Mouse (Mus musculus): Measurements from ENCODE around the gene Ube4b. TPM values are rescaled to one million over a fixed set of nuclear protein-coding genes. Genes with fewer than 3 reads are reported as not detected.

Ube4b gene
- polyA plus RNA-seq, 1 experiment from 2014 or later: 70.6 TPM

DNA sequence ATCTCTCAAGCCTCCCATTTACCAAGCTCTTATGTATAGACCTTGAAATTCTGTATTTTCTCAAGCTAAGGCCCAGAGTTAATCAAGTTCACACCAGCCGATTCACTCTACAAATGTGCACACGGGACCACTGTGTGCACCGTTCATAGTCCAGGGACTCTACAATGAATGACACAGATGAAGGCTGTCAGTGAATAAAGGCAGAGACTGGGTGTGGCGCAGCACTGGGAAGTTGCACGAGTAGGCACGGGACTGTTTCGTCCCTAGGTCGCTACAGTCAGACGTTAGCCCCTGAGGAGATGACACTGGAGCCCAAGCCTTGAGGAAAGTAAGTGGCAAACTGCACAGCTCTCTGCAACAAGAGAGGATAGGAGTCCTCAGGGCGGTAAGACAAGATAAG is 50.5 kb downstream of the Ube4b start:
- peaks cover 20% of the 10 kb centered on the region for H3K36me3 ChIP-seq (ENCODE audit: control insufficient read depth, insufficient read depth, low read length)
- 93% methylated on average over 10 of the region's 10 CpGs for WGBS

DNA sequence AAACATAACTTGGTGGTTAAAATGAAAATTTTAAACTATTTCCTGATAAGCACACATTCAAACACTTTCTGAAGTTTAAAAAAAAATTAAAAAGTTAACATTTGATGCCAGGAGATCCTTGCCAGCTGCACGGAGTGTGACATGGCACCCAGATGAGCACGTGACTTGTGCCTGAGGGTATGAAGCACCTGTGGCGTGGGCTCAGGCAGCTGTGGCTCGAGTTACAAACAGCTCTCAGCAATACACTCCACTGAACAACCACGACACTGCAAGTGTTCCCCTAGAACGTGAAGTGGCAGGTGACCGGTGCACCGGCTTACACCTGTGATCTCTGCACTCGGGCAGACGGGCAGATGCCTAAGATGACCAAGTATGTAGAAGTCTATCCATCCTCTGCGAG is 51.9 kb downstream of the Ube4b start:
- no peaks in the 10 kb centered on the region for H3K9me3 ChIP-seq (ENCODE audit: control insufficient read depth, low read length)
- ATAC-seq (replicated peaks; ENCODE audit: low FRiP score) (no peak), DNase-seq (ENCODE audit: low spot score) (no peak)
- H3K4me1 ChIP-seq (replicated peaks; ENCODE audit: control insufficient read depth, insufficient read depth, low read length): no peaks in the 10 kb centered on the region; the same call in 1 of the 2 replicates
- H3K27ac ChIP-seq (ENCODE audit: low read depth, low read length): no peak overlapping the region
- no peak overlapping the region for H3K9ac ChIP-seq (ENCODE audit: low read length)
- peaks cover 22% of the 10 kb centered on the region for H3K36me3 ChIP-seq (ENCODE audit: control insufficient read depth, insufficient read depth, low read length)
- H3K27me3 ChIP-seq (ENCODE audit: control insufficient read depth, insufficient read depth, low read length): no peaks in the 10 kb centered on the region
- no peak overlapping the region for H3K4me3 ChIP-seq (ENCODE audit: low read depth, low read length)
- no peak overlapping the region for H3K4me2 ChIP-seq (ENCODE audit: low read depth, low read length, severe bottlenecking)
- WGBS: 85% methylated on average over 11 of the region's 11 CpGs

More for the DNA sequence above, 50.5 kb downstream of the Ube4b start:
- H3K9ac ChIP-seq (ENCODE audit: low read length): no peak overlapping the region
- H3K4me1 ChIP-seq (replicated peaks; ENCODE audit: control insufficient read depth, insufficient read depth, low read length): no peaks in the 10 kb centered on the region; the same call in 1 of the 2 replicates
- H3K4me2 ChIP-seq (ENCODE audit: low read depth, low read length, severe bottlenecking): no peak overlapping the region
- DNase-seq (ENCODE audit: low spot score) (no peak), ATAC-seq (replicated peaks; ENCODE audit: low FRiP score) (no peak)
- no peak overlapping the region for H3K27ac ChIP-seq (ENCODE audit: low read depth, low read length)
- no peaks in the 10 kb centered on the region for H3K9me3 ChIP-seq (ENCODE audit: control insufficient read depth, low read length)
- H3K4me3 ChIP-seq (ENCODE audit: low read depth, low read length): no peak overlapping the region
- H3K27me3 ChIP-seq (ENCODE audit: control insufficient read depth, insufficient read depth, low read length): no peaks in the 10 kb centered on the region

DNA sequence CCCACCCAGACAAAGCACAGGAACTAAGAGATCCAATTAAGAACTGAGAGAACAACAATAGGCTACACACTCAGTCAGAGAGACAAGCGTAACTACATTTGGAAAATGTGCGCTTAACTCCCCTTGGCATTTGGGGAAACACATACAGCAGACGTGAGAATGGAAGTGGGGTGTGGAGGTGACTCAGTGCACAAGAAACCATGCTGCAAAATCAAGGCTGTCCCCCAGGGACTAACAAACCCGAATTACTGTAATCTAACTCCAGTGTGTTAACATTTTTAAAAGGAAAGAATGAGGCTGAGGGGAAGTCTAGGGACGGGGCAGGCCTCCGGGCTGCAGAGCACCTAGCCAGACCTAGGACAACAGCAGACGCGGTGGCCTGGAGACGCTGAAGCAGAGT is 52.6 kb downstream of the Ube4b start:
- 86% methylated on average over 9 of the region's 9 CpGs for WGBS
- H3K9ac ChIP-seq (ENCODE audit: low read length): no peak overlapping the region
- H3K36me3 ChIP-seq (ENCODE audit: control insufficient read depth, insufficient read depth, low read length): peaks cover 25% of the 10 kb centered on the region
- no peak overlapping the region for H3K27ac ChIP-seq (ENCODE audit: low read depth, low read length)
- DNase-seq (ENCODE audit: low spot score) (no peak), ATAC-seq (replicated peaks; ENCODE audit: low FRiP score) (no peak)
- no peaks in the 10 kb centered on the region for H3K9me3 ChIP-seq (ENCODE audit: control insufficient read depth, low read length)
- no peaks in the 10 kb centered on the region; the same call in 1 of the 2 replicates for H3K4me1 ChIP-seq (replicated peaks; ENCODE audit: control insufficient read depth, insufficient read depth, low read length)
- H3K27me3 ChIP-seq (ENCODE audit: control insufficient read depth, insufficient read depth, low read length): no peaks in the 10 kb centered on the region
- H3K4me2 ChIP-seq (ENCODE audit: low read depth, low read length, severe bottlenecking): no peak overlapping the region
- H3K4me3 ChIP-seq (ENCODE audit: low read depth, low read length): no peak overlapping the region

DNA sequence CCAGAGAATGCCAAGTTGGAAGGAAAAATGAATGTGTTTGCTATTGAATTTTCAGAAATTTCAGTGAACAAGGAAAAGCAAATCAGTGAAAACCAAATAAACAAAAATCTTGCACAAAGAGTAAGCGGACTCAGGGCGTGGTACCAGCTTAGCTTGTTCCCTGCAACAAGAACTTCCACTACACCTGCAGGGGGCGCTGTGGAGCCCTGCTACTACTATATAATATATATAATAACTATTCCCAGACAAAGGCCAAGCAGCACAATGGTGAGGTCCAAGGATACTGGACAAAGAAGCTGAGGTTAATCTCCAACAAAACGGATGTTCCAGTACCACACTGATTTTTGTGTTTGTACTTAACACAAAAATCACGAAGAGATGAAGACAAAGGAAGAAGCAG is 53.1 kb downstream of the Ube4b start:
- Histone ChIP-seq H3K27ac (ENCODE audit: low read depth, low read length) (no peak overlapping the region), H3K36me3 (ENCODE audit: control insufficient read depth, insufficient read depth, low read length) (peaks cover 26% of the 10 kb centered on the region), H3K9ac (ENCODE audit: low read length) (no peak overlapping the region), H3K4me2 (ENCODE audit: low read depth, low read length, severe bottlenecking) (no peak overlapping the region), H3K9me3 (ENCODE audit: control insufficient read depth, low read length) (no peaks in the 10 kb centered on the region), H3K4me3 (ENCODE audit: low read depth, low read length) (no peak overlapping the region), H3K4me1 (replicated peaks; ENCODE audit: control insufficient read depth, insufficient read depth, low read length) (no peaks in the 10 kb centered on the region), H3K27me3 (ENCODE audit: control insufficient read depth, insufficient read depth, low read length) (no peaks in the 10 kb centered on the region)
- DNase-seq (ENCODE audit: low spot score) (peak; percentile 69), ATAC-seq (replicated peaks; ENCODE audit: low FRiP score) (no peak)
- 70% methylated on average over 5 of the region's 5 CpGs for WGBS

DNA sequence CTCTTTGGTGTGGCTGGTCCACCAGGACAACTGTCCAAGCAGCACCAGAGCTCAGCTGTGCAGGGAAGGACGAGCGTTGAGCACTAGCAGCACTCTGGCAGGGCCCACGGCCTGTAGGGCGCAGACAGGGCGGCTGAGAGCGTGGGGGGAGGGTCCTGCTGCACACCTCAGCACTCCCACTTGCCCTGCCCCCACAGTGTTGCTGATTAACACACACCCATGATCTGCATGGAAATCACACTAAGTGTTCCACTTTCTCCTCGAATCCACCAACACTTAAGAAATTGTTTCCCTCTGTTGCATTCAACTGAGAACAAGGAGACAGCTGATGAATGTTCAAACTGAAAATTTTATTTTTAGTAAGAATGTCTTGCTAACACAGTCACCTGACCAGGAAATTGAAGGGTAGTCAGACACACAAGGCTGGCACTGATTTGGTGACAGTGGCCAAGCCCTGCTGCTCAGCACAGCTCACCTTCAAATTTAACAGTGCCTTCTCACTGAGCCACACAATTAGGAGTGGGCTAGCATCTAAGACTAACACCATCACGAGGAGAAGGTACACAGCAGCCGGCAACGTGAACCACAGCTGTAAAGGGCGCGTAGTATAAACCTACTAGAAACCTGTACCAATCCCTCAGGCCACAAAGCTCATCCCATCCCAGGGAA is 60.7 kb downstream of the Ube4b start:
- 85% methylated on average over 12 of the region's 12 CpGs for WGBS
- DNase-seq (ENCODE audit: low spot score): no peak
- H3K36me3 ChIP-seq (ENCODE audit: control insufficient read depth, insufficient read depth, low read length): peaks cover 11% of the 10 kb centered on the region
- no peak overlapping the region for H3K4me2 ChIP-seq (ENCODE audit: low read depth, low read length, severe bottlenecking)
- H3K27ac ChIP-seq (ENCODE audit: low read depth, low read length): no peak overlapping the region
- no peak for ATAC-seq (replicated peaks; ENCODE audit: low FRiP score)
- H3K9ac ChIP-seq (ENCODE audit: low read length): no peak overlapping the region
- no peaks in the 10 kb centered on the region for H3K27me3 ChIP-seq (ENCODE audit: control insufficient read depth, insufficient read depth, low read length)
- H3K4me3 ChIP-seq (ENCODE audit: low read depth, low read length): no peak overlapping the region
- H3K4me1 ChIP-seq (replicated peaks; ENCODE audit: control insufficient read depth, insufficient read depth, low read length): no peaks in the 10 kb centered on the region
- no peaks in the 10 kb centered on the region for H3K9me3 ChIP-seq (ENCODE audit: control insufficient read depth, low read length)

DNA sequence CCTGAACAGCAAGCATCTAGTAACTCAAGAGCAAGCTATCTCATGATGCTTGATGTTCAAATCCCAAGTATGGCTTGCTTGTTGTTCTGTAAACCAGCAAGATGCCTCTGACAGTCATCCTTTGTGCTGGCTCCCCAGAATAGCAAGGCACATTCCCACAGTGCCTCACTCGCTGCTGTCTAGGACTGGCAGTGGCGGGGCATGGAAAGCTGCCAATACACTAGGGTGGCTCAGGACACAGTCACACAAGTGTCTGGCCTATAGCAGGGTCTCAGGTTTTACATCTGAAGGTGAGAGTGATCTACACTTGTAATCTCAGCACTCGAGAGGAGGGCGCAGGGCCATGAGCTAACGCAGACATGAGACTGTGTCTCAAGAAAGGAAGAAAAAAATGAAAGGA is 61.7 kb downstream of the Ube4b start:
- H3K27ac ChIP-seq (ENCODE audit: low read depth, low read length): no peak overlapping the region
- no peaks in the 10 kb centered on the region for H3K4me1 ChIP-seq (replicated peaks; ENCODE audit: control insufficient read depth, insufficient read depth, low read length)
- no peak overlapping the region for H3K4me3 ChIP-seq (ENCODE audit: low read depth, low read length)
- H3K27me3 ChIP-seq (ENCODE audit: control insufficient read depth, insufficient read depth, low read length): no peaks in the 10 kb centered on the region
- ATAC-seq (replicated peaks; ENCODE audit: low FRiP score) (no peak), DNase-seq (ENCODE audit: low spot score) (no peak)
- no peaks in the 10 kb centered on the region for H3K9me3 ChIP-seq (ENCODE audit: control insufficient read depth, low read length)
- H3K36me3 ChIP-seq (ENCODE audit: control insufficient read depth, insufficient read depth, low read length): peaks cover 8% of the 10 kb centered on the region; the same call in 1 of the 2 replicates
- WGBS: 95% methylated on average over 5 of the region's 5 CpGs
- no peak overlapping the region for H3K4me2 ChIP-seq (ENCODE audit: low read depth, low read length, severe bottlenecking)
- no peak overlapping the region for H3K9ac ChIP-seq (ENCODE audit: low read length)

DNA sequence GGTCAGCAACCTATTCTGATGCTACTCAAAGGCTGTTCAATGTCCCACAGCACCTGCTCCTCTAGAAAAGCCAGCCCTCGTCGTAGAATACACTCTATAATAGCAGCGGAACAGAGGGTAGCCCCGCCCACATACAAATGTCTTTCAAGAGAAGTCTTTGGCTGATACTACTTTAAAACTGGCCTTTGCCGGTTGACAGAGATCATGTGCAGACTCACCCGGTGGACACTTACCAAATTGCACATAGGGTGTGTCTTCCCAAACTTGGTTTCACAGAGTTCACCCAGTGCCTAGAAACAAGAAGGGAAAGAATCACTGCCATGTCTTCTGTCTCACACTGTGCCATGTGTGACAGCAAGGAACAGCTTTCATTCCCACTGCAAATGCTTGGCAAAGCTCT is 65.5 kb downstream of the Ube4b start:
- H3K4me2 ChIP-seq (ENCODE audit: low read depth, low read length, severe bottlenecking): no peak overlapping the region
- H3K4me1 ChIP-seq (replicated peaks; ENCODE audit: control insufficient read depth, insufficient read depth, low read length): no peaks in the 10 kb centered on the region
- no peak overlapping the region for H3K9ac ChIP-seq (ENCODE audit: low read length)
- ATAC-seq (replicated peaks; ENCODE audit: low FRiP score): no peak
- DNase-seq (ENCODE audit: low spot score): no peak
- H3K27me3 ChIP-seq (ENCODE audit: control insufficient read depth, insufficient read depth, low read length): no peaks in the 10 kb centered on the region
- 83% methylated on average over 6 of the region's 6 CpGs for WGBS
- no peak overlapping the region for H3K27ac ChIP-seq (ENCODE audit: low read depth, low read length)
- peaks cover 4% of the 10 kb centered on the region; the same call in 1 of the 2 replicates for H3K36me3 ChIP-seq (ENCODE audit: control insufficient read depth, insufficient read depth, low read length)
- no peak overlapping the region for H3K4me3 ChIP-seq (ENCODE audit: low read depth, low read length)
- H3K9me3 ChIP-seq (ENCODE audit: control insufficient read depth, low read length): no peaks in the 10 kb centered on the region

DNA sequence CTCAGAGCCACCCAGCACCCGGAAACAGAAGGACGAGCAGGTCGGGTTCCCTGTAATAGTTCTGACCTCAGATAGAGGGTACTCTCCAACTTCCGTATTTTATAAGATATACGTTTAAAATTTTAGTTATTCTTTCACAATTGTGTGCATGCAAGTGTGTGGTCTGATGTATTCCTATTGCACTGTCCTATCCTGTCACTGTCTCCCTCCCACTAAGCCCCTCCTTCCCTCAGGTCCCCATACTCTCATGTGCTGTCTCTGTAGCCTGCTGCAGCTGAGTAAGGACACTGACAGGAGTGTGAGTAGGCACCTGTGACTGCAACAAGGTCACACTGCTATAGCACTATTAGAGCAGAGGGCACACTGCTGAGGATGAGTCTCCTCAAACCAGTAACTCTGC is 65.9 kb downstream of the Ube4b start:
- no peak overlapping the region for H3K27ac ChIP-seq (ENCODE audit: low read depth, low read length)
- H3K36me3 ChIP-seq (ENCODE audit: control insufficient read depth, insufficient read depth, low read length): peaks cover 5% of the 10 kb centered on the region; the same call in 1 of the 2 replicates
- no peaks in the 10 kb centered on the region for H3K9me3 ChIP-seq (ENCODE audit: control insufficient read depth, low read length)
- no peak overlapping the region for H3K9ac ChIP-seq (ENCODE audit: low read length)
- no peaks in the 10 kb centered on the region for H3K4me1 ChIP-seq (replicated peaks; ENCODE audit: control insufficient read depth, insufficient read depth, low read length)
- H3K4me3 ChIP-seq (ENCODE audit: low read depth, low read length): no peak overlapping the region
- 90% methylated on average over 5 of the region's 5 CpGs for WGBS
- ATAC-seq (replicated peaks; ENCODE audit: low FRiP score) (no peak), DNase-seq (ENCODE audit: low spot score) (no peak)
- no peaks in the 10 kb centered on the region for H3K27me3 ChIP-seq (ENCODE audit: control insufficient read depth, insufficient read depth, low read length)
- no peak overlapping the region for H3K4me2 ChIP-seq (ENCODE audit: low read depth, low read length, severe bottlenecking)

DNA sequence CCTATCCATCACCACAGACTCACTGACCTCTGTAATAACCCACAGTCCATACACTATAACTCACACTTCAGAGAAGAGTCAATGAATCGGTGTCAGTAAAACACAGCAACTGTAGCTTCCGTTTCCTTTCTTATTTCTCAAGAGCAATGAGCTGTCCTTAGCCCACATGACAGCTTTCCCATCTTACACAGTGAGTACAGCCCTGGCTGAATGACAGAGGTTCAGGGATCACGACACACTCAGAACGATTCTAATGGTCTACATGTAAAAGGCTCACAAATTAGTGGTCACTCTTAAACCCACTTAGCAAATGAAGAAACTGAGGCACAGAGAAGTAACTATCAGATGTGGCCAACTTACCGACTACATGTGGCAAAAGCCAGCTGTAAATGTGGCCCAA is 68.6 kb downstream of the Ube4b start:
- H3K9ac ChIP-seq (ENCODE audit: low read length): no peak overlapping the region
- H3K4me3 ChIP-seq (ENCODE audit: low read depth, low read length): no peak overlapping the region
- no peak overlapping the region for H3K27ac ChIP-seq (ENCODE audit: low read depth, low read length)
- H3K9me3 ChIP-seq (ENCODE audit: control insufficient read depth, low read length): no peaks in the 10 kb centered on the region
- DNase-seq (ENCODE audit: low spot score) (no peak), ATAC-seq (replicated peaks; ENCODE audit: low FRiP score) (no peak)
- H3K4me1 ChIP-seq (replicated peaks; ENCODE audit: control insufficient read depth, insufficient read depth, low read length): no peaks in the 10 kb centered on the region
- WGBS: 93% methylated on average over 5 of the region's 5 CpGs
- H3K36me3 ChIP-seq (ENCODE audit: control insufficient read depth, insufficient read depth, low read length): peaks cover 11% of the 10 kb centered on the region
- no peaks in the 10 kb centered on the region for H3K27me3 ChIP-seq (ENCODE audit: control insufficient read depth, insufficient read depth, low read length)
- no peak overlapping the region for H3K4me2 ChIP-seq (ENCODE audit: low read depth, low read length, severe bottlenecking)

All from forebrain, embryonic 11.5 days (tissue).